Mouse (Mus musculus): Measurements from ENCODE around the gene Mcm6. TPM values are rescaled to one million over a fixed set of nuclear protein-coding genes. Genes with fewer than 3 reads are reported as not detected.
"Not testable (repeated sequence)": the region's sequence is repeated elsewhere in the genome, so short reads cannot be mapped to it uniquely, and the experiment has no call there.

The Mcm6 gene
- polyA plus RNA-seq, 1 experiment: 215 TPM

GRCm38 (mm10) chr1:128327165-128327564 lies 32.3 kb downstream of the Mcm6 start:
- Histone ChIP-seq H3K27me3 (ENCODE audit: control insufficient read depth, insufficient read depth, low read length, poor library complexity, severe bottlenecking) (no peaks in the 10 kb centered on the region), H3K27ac (ENCODE audit: insufficient read depth, low read length) (no peak overlapping the region), H3K9me3 (replicated peaks; ENCODE audit: control insufficient read depth, insufficient read depth, low read length, poor library complexity, severe bottlenecking) (no peaks in the 10 kb centered on the region), H3K36me3 (ENCODE audit: control insufficient read depth, insufficient read depth, low read length, poor library complexity, severe bottlenecking) (peaks cover 17% of the 10 kb centered on the region), H3K9ac (ENCODE audit: low read depth, poor library complexity, severe bottlenecking) (no peak overlapping the region), H3K4me1 (ENCODE audit: control insufficient read depth, insufficient read depth, low read length) (no peaks in the 10 kb centered on the region), H3K4me3 (ENCODE audit: low read depth, low read length) (no peak overlapping the region)
- TF ChIP-seq EP300 (IDR thresholded peaks at IDR 0.05; ENCODE audit: insufficient read depth, low read depth, low read length): no peak
- TF ChIP-seq CTCF (IDR thresholded peaks at IDR 0.05; ENCODE audit: low read depth, low read length): no peak
- no peak for TF ChIP-seq POLR2A (IDR thresholded peaks at IDR 0.05; ENCODE audit: insufficient read depth, low read length)

GRCm38 (mm10) chr1:128324776-128325175 lies 34.7 kb downstream of the Mcm6 start:
- peaks cover under 1% of the 10 kb centered on the region; the same call in 1 of the 2 replicates for H3K36me3 ChIP-seq (ENCODE audit: control insufficient read depth, insufficient read depth, low read length, poor library complexity, severe bottlenecking)
- no peak for TF ChIP-seq CTCF (IDR thresholded peaks at IDR 0.05; ENCODE audit: low read depth, low read length)
- no peak for TF ChIP-seq POLR2A (IDR thresholded peaks at IDR 0.05; ENCODE audit: insufficient read depth, low read length)
- no peak for TF ChIP-seq EP300 (IDR thresholded peaks at IDR 0.05; ENCODE audit: insufficient read depth, low read depth, low read length)
- H3K9ac ChIP-seq (ENCODE audit: low read depth, poor library complexity, severe bottlenecking): no peak overlapping the region

GRCm38 (mm10) chr1:128323026-128323643 lies 36.3 kb downstream of the Mcm6 start:
- TF ChIP-seq POLR2A (IDR thresholded peaks at IDR 0.05; ENCODE audit: insufficient read depth, low read length) (no peak), CTCF (IDR thresholded peaks at IDR 0.05; ENCODE audit: low read depth, low read length) (no peak), EP300 (IDR thresholded peaks at IDR 0.05; ENCODE audit: insufficient read depth, low read depth, low read length) (no peak)
- Histone ChIP-seq H3K9ac (ENCODE audit: low read depth, poor library complexity, severe bottlenecking) (no peak overlapping the region), H3K36me3 (ENCODE audit: control insufficient read depth, insufficient read depth, low read length, poor library complexity, severe bottlenecking) (no peaks in the 10 kb centered on the region), H3K27ac (ENCODE audit: insufficient read depth, low read length) (no peak overlapping the region), H3K4me3 (ENCODE audit: low read depth, low read length) (no peak overlapping the region), H3K9me3 (replicated peaks; ENCODE audit: control insufficient read depth, insufficient read depth, low read length, poor library complexity, severe bottlenecking) (no peaks in the 10 kb centered on the region), H3K4me1 (ENCODE audit: control insufficient read depth, insufficient read depth, low read length) (no peaks in the 10 kb centered on the region), H3K27me3 (ENCODE audit: control insufficient read depth, insufficient read depth, low read length, poor library complexity, severe bottlenecking) (no peaks in the 10 kb centered on the region)

More at GRCm38 (mm10) chr1:128324776-128325175, 34.7 kb downstream of the Mcm6 start:
- Histone ChIP-seq H3K27ac (ENCODE audit: insufficient read depth, low read length) (no peak overlapping the region), H3K4me1 (ENCODE audit: control insufficient read depth, insufficient read depth, low read length) (no peaks in the 10 kb centered on the region), H3K4me3 (ENCODE audit: low read depth, low read length) (no peak overlapping the region), H3K9me3 (replicated peaks; ENCODE audit: control insufficient read depth, insufficient read depth, low read length, poor library complexity, severe bottlenecking) (no peaks in the 10 kb centered on the region), H3K27me3 (ENCODE audit: control insufficient read depth, insufficient read depth, low read length, poor library complexity, severe bottlenecking) (no peaks in the 10 kb centered on the region)

- H3K9ac ChIP-seq (ENCODE audit: low read depth, poor library complexity, severe bottlenecking); H3K27ac ChIP-seq (ENCODE audit: insufficient read depth, low read length); H3K27me3 ChIP-seq (ENCODE audit: control insufficient read depth, insufficient read depth, low read length, poor library complexity, severe bottlenecking); H3K9me3 ChIP-seq (replicated peaks; ENCODE audit: control insufficient read depth, insufficient read depth, low read length, poor library complexity, severe bottlenecking); H3K36me3 ChIP-seq (ENCODE audit: control insufficient read depth, insufficient read depth, low read length, poor library complexity, severe bottlenecking); H3K4me1 ChIP-seq (ENCODE audit: control insufficient read depth, insufficient read depth, low read length); H3K4me3 ChIP-seq (ENCODE audit: low read depth, low read length): not testable (repeated sequence)
These were observed 40.2 kb downstream of the Mcm6 start for GRCm38 (mm10) chr1:128319266-128319665.

GRCm38 (mm10) chr1:128314665-128315064 lies 44.8 kb downstream of the Mcm6 start:
- Histone ChIP-seq H3K9me3 (replicated peaks; ENCODE audit: control insufficient read depth, insufficient read depth, low read length, poor library complexity, severe bottlenecking) (no peaks in the 10 kb centered on the region), H3K36me3 (ENCODE audit: control insufficient read depth, insufficient read depth, low read length, poor library complexity, severe bottlenecking) (no peaks in the 10 kb centered on the region), H3K9ac (ENCODE audit: low read depth, poor library complexity, severe bottlenecking) (no peak overlapping the region), H3K4me3 (ENCODE audit: low read depth, low read length) (no peak overlapping the region), H3K4me1 (ENCODE audit: control insufficient read depth, insufficient read depth, low read length) (no peaks in the 10 kb centered on the region), H3K27ac (ENCODE audit: insufficient read depth, low read length) (no peak overlapping the region), H3K27me3 (ENCODE audit: control insufficient read depth, insufficient read depth, low read length, poor library complexity, severe bottlenecking) (no peaks in the 10 kb centered on the region)
- TF ChIP-seq POLR2A (IDR thresholded peaks at IDR 0.05; ENCODE audit: insufficient read depth, low read length) (no peak), CTCF (IDR thresholded peaks at IDR 0.05; ENCODE audit: low read depth, low read length) (no peak), EP300 (IDR thresholded peaks at IDR 0.05; ENCODE audit: insufficient read depth, low read depth, low read length) (no peak)

GRCm38 (mm10) chr1:128309043-128309442 lies 50.4 kb downstream of the Mcm6 start:
- TF ChIP-seq EP300 (IDR thresholded peaks at IDR 0.05; ENCODE audit: insufficient read depth, low read depth, low read length): no peak
- TF ChIP-seq CTCF (IDR thresholded peaks at IDR 0.05; ENCODE audit: low read depth, low read length): peak; percentile 17
- H3K36me3 ChIP-seq (ENCODE audit: control insufficient read depth, insufficient read depth, low read length, poor library complexity, severe bottlenecking): no peaks in the 10 kb centered on the region
- no peaks in the 10 kb centered on the region for H3K9me3 ChIP-seq (replicated peaks; ENCODE audit: control insufficient read depth, insufficient read depth, low read length, poor library complexity, severe bottlenecking)
- H3K4me3 ChIP-seq (ENCODE audit: low read depth, low read length): no peak overlapping the region
- H3K27ac ChIP-seq (ENCODE audit: insufficient read depth, low read length): no peak overlapping the region
- no peaks in the 10 kb centered on the region for H3K27me3 ChIP-seq (ENCODE audit: control insufficient read depth, insufficient read depth, low read length, poor library complexity, severe bottlenecking)
- no peak overlapping the region for H3K9ac ChIP-seq (ENCODE audit: low read depth, poor library complexity, severe bottlenecking)
- H3K4me1 ChIP-seq (ENCODE audit: control insufficient read depth, insufficient read depth, low read length): no peaks in the 10 kb centered on the region

Data from ES-Bruce4 (cell line).